Mouse (Mus musculus) liver, embryonic 14.5 days (tissue): Measurements from ENCODE around the gene Fam8a1.

ENCODE experiments used
- CTCF ChIP-seq: IDR thresholded peaks from 2 replicates; pipeline ENCODE4 v1.5.1; 2016; ENCODE audit warnings: antibody characterized with exemption, low read depth, control low read depth
- EP300 ChIP-seq: IDR thresholded peaks from 2 replicates; pipeline ENCODE4 v1.6.1; 2016; ENCODE audit warnings: antibody characterized with exemption, low read depth

- TF ChIP-seq CTCF = peak; percentile 50
- TF ChIP-seq EP300 = no peak
These were observed 10.1 kb upstream of the Fam8a1 start for GRCm38 (mm10) chr13:46659211-46659610.
